Mouse (Mus musculus) cortical plate, adult 2 months (tissue): ENCODE measurements at regions not wholly inside any gene's neighbourhood (a gene's known extent, or its start where the extent isn't known, plus 50 kb on each side); places are given as distances from the start of the nearest gene placed in this dataset.

Source experiments
- CTCF ChIP-seq: fragments of 200-500 bp; IDR thresholded peaks from 2 replicates; pipeline ENCODE4 v1.5.1; 2011; ENCODE audit warnings: mild to moderate bottlenecking, control low read depth, low read length; ENCODE audit not compliant: insufficient read depth; ENCODE audit errors: extremely low read depth
- POLR2A ChIP-seq: fragments of 200-500 bp; IDR thresholded peaks from 2 replicates; pipeline ENCODE4 v1.6.1; 2011; ENCODE audit warnings: mild to moderate bottlenecking, low read length, control low read depth; ENCODE audit not compliant: insufficient read depth; ENCODE audit errors: extremely low read depth

DNA sequence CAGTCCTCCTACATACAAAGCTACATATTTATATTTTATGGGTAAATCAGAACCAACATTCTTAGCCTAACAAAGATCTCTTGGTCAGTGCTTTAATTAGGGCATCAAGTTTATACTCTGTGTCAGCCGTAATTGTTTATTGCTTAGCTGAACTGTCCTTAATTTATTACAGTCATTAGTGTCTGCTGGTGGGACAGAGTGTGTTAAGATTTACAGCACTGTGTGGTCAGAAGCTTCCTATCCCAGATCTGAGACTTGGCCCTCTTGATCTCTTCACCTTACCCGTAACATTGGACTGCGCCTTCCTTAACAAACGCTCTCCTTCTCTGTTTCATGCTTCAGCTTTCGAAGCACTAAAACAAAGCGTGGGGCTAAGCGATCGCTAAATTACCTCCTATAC is 75.9 kb downstream of the Ccdc54 start:
- TF ChIP-seq CTCF (no peak), POLR2A (no peak)
